Mouse (Mus musculus) heart, embryonic 11.5 days (tissue): Measurements from ENCODE around the gene Myod1. TPM values are rescaled to one million over a fixed set of nuclear protein-coding genes. Genes with fewer than 3 reads are reported as not detected.

Experiments used
- ATAC-seq: fragments of 200-750 bp; cut with Nextera tagmentation; replicated peaks from 2 replicates; pipeline ENCODE4 v1.8.0; 2017; ENCODE audit warnings: moderate library complexity; ENCODE audit not compliant: insufficient number of reproducible peaks, low FRiP score, low TSS enrichment
- H3K27ac ChIP-seq: fragments of 300-500 bp; sonication (generic); 2 replicates; pipeline ENCODE4 v1.5.1; 2014; ENCODE audit warnings: mild to moderate bottlenecking, low read depth, low read length
- H3K27me3 ChIP-seq: fragments of 300-500 bp; sonication (generic); 2 replicates; pipeline ENCODE4 v1.6.1; 2014; ENCODE audit warnings: mild to moderate bottlenecking, low read length, mixed read lengths; ENCODE audit not compliant: control insufficient read depth, insufficient read depth
- H3K36me3 ChIP-seq: fragments of 300-500 bp; sonication (generic); 2 replicates; pipeline ENCODE4 v1.6.1; 2014; ENCODE audit warnings: mild to moderate bottlenecking, low read length, moderate library complexity, mixed read lengths; ENCODE audit not compliant: control insufficient read depth, insufficient read depth
- H3K4me1 ChIP-seq: fragments of 300-500 bp; sonication (generic); 2 replicates; pipeline ENCODE4 v1.6.1; 2014; ENCODE audit warnings: low read length; ENCODE audit not compliant: control insufficient read depth, insufficient read depth
- H3K4me2 ChIP-seq: fragments of 300-500 bp; sonication (generic); 2 replicates; pipeline ENCODE4 v1.6.1; 2014; ENCODE audit warnings: mild to moderate bottlenecking, moderate library complexity
- H3K4me3 ChIP-seq: fragments of 300-500 bp; sonication (generic); 2 replicates; pipeline ENCODE4 v1.5.1; 2014; ENCODE audit warnings: low read depth, low read length
- H3K9ac ChIP-seq: fragments of 300-500 bp; sonication (generic); 2 replicates; pipeline ENCODE4 v1.6.1; 2014; ENCODE audit warnings: mild to moderate bottlenecking, low read depth, low read length, moderate library complexity
- H3K9me3 ChIP-seq: fragments of 300-500 bp; sonication (generic); replicated peaks from 2 replicates; pipeline ENCODE4 v1.6.1; 2016; ENCODE audit warnings: low read length; ENCODE audit not compliant: control insufficient read depth
- WGBS: fragments of 180-500 bp; shearing (Covaris S2); extraction: QIAGEN DNeasy Blood & Tissue Kit; methylation state at CpG from one replicate; pipeline ENCODE4 v1.1.7; 2014; ENCODE audit not compliant: insufficient replicate concordance; 5-methylcytosine and 5-hydroxymethylcytosine counted together
- polyA plus RNA-seq: library from polyadenylated mRNA; unstranded; fragments of >200 nt; fragmentation: Nextera tagmentation; extraction: Ambion mirVana; gene quantifications from 2 replicates; pipeline ENCODE4 v1.2.1, GENCODE M21; 2014

The Myod1 gene
- polyA plus RNA-seq, 1 experiment from 2014 or later = 1.5 TPM

DNA sequence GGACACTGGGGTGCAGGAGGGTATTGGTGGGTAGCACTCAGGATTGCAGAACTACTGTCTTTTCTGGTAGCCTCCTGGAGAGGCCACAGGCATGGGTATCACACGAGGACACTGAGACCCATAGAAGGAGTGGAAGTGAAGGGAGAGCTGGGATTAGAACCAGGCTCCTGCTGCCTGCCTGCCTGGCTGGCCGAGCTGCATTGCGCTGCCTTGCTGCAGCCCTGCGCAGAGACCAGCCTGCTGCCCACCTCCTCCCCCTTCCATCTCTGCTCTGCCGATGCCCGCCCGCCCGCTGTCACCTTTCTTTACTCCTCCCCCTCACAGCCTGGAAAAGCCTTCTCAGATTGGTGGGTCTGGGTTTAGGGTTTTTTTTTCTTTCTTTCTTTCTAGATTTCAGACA, 24.1 kb downstream of the Myod1 start:
- Histone ChIP-seq H3K27ac (no peak overlapping the region), H3K9ac (no peak overlapping the region), H3K4me2 (no peak overlapping the region), H3K4me3 (no peak overlapping the region), H3K9me3 (no peaks in the 10 kb centered on the region), H3K4me1 (peaks cover 4% of the 10 kb centered on the region), H3K36me3 (no peaks in the 10 kb centered on the region), H3K27me3 (peaks cover 52% of the 10 kb centered on the region)
- 46% methylated on average over 8 of the region's 8 CpGs for WGBS
- ATAC-seq = no peak

DNA sequence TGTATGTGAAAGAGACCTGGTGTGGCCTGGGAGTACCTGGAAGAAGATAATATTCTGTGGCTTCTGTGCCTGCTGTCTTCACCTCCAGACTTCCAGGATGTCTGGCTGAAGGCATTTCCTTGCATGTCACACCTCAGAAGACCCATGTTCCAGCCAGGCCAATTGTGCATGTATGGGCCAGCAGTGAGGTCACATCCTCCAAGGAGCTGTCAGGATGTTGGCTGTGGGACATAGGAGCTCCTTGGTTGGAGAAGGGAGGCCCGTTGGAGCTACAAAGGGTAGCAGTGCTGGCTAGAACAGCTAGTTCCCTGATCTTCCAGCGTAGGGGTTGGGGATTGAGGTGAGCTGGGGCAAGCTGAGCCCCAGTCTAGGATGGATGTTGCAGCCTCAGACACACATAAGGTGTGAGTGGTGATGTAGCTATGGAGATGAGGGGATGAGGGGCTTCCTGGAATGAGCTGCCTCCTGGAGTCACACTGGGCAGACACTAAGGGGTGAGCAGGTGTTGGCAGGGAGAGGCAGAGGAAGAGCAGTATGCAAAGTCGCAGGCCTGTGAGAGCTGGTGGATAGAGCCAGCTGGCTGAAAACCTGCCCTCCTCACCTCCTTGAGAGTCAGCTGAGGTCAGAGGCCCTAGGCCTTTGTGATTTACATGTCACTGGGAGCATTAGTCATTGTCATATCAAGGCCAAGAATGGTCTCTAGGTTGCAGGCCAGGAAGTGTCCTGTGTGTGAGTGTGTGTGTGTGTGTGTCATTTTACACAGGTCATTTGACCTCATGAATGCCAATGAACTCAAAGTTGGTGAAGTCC, 25.3 kb downstream of the Myod1 start:
- H3K27me3 ChIP-seq = peaks cover 39% of the 10 kb centered on the region
- no peak overlapping the region for H3K9ac ChIP-seq
- H3K4me3 ChIP-seq = no peak overlapping the region
- WGBS = 67% methylated on average over 3 of the region's 3 CpGs
- no peaks in the 10 kb centered on the region for H3K36me3 ChIP-seq
- ATAC-seq = no peak
- no peaks in the 10 kb centered on the region for H3K9me3 ChIP-seq
- no peak overlapping the region for H3K4me2 ChIP-seq
- no peaks in the 10 kb centered on the region for H3K4me1 ChIP-seq
- no peak overlapping the region for H3K27ac ChIP-seq

DNA sequence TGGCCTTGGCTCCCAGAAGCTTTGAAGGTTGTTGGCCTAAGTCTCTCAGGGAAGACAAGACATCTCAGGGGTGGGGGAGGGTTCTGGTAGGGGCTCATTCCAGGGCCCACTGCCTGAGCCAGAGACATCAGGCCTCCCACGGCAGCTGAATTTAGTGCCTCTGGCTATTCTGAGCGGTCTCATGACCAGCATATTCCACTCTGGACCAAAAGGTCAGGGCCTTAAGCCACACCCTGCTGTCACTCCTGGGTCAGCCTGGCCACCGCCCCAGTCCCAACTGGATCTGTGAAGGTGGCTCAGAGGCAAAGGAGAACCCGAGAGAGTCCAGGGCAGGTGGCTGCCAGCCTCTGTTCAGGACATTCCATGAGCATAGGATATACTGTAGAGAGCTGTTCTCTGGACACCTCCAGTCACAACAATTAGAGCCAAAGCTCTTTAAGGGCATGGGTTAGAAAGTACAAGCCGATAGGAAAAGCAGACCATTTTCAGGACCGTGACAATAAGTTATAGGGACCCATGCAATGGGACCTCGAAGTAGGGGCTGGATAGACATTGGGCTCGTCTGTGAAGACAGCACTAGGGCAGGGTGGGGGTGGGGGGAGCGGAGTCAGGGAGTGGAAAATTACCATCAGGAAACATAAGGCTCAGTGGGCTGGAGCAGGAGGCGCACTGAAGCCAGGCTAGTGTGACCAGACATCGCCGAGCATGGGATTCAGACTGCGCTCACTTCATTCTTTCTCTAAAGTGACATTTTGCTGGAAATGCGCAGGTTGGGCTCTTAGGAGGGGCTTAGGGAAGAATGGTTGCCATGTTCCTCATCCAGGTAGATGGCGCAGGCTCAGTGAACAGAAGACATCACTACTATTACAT, 27.6 kb downstream of the Myod1 start:
- Histone ChIP-seq H3K4me1 (no peaks in the 10 kb centered on the region), H3K4me2 (no peak overlapping the region), H3K4me3 (no peak overlapping the region), H3K36me3 (no peaks in the 10 kb centered on the region), H3K27me3 (peaks cover 20% of the 10 kb centered on the region), H3K27ac (no peak overlapping the region), H3K9me3 (no peaks in the 10 kb centered on the region), H3K9ac (no peak overlapping the region)
- no peak for ATAC-seq
- 76% methylated on average over 15 of the region's 15 CpGs for WGBS

DNA sequence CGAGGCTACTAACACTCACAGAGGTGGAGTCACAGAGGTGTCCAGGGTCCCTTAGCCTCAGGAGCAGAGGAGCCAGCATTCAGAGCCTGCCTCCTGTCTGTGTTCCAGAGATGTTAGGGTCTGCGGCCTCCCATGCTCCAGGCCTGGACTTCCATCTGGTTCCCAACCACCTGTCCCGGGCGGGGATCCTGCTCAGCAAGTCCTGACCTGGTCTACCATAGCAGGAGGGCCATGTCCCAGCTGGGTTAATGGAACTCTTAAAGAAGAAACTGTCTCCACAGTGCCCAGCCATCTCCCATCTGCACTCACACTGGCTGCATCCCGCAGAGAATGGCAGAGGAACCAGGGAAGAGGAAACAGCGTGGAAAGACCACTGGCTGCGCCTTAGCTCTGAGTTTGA, 28.5 kb downstream of the Myod1 start:
- H3K9me3 ChIP-seq = no peaks in the 10 kb centered on the region
- no peak for ATAC-seq

DNA sequence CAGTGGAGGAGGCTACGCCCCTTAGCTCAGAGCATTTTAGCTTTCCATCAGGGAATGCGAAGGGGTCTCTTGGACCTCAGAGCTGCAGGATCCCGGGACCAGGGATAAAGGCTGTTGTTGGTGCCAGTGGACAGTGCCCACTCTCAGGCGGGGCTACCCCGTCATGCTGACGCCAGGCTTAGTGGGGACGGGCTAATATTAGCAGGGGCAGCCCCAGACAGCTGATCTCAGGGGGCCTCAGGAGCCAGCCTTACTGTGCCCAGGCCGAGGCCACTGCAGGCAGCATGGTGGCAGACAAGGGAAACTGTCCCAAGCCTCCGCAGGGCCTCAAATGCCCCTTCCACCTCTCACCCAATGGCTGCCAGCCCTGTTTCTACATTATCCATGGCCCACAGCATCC, 32.3 kb downstream of the Myod1 start:
- 83% methylated on average over 9 of the region's 9 CpGs for WGBS
- no peak for ATAC-seq

More for the DNA sequence above, 28.5 kb downstream of the Myod1 start:
- Histone ChIP-seq H3K9ac (no peak overlapping the region), H3K36me3 (no peaks in the 10 kb centered on the region), H3K4me3 (no peak overlapping the region), H3K27ac (no peak overlapping the region), H3K4me2 (no peak overlapping the region), H3K27me3 (peaks cover 11% of the 10 kb centered on the region), H3K4me1 (no peaks in the 10 kb centered on the region)
- WGBS = 81% methylated on average over 7 of the region's 7 CpGs

DNA sequence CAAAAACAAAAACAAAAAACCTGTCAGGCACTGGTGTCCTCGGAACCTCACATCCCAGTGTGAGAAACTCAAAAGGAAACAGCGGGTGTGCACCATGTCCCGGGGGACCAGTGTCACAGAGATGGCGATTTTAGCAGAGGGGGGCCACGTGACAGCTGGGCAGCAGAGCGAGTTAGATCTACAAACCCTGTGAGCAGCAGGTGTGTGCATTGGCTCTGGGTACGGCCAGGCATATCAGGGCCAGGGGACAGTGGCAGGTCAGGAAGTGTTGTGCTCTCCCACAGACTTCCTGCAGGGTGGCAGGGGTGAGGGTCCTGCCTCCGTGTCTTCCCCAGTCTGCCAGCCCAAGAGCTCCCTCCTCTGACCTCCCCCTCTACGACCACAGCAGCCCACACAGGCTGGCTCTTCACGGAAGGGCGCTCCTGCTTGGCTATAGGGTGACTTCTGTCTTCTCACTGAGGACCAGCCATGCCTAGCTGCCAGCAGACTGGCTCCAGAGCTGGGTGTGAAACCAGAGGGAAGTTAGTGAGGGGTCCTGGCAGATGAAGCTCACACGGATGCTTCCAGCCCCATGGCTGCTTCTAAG, 33.0 kb downstream of the Myod1 start:
- peaks cover 3% of the 10 kb centered on the region for H3K27me3 ChIP-seq
- WGBS = 40% methylated on average over 12 of the region's 12 CpGs
- H3K36me3 ChIP-seq = no peaks in the 10 kb centered on the region
- no peak for ATAC-seq
- H3K4me1 ChIP-seq = no peaks in the 10 kb centered on the region
- no peak overlapping the region for H3K4me3 ChIP-seq
- no peaks in the 10 kb centered on the region for H3K9me3 ChIP-seq
- H3K9ac ChIP-seq = no peak overlapping the region
- no peak overlapping the region for H3K27ac ChIP-seq
- no peak overlapping the region for H3K4me2 ChIP-seq

More for the DNA sequence above, 32.3 kb downstream of the Myod1 start:
- Histone ChIP-seq H3K27ac (no peak overlapping the region), H3K4me3 (no peak overlapping the region), H3K36me3 (no peaks in the 10 kb centered on the region), H3K27me3 (peaks cover 3% of the 10 kb centered on the region), H3K4me1 (no peaks in the 10 kb centered on the region), H3K4me2 (no peak overlapping the region), H3K9me3 (no peaks in the 10 kb centered on the region), H3K9ac (no peak overlapping the region)

DNA sequence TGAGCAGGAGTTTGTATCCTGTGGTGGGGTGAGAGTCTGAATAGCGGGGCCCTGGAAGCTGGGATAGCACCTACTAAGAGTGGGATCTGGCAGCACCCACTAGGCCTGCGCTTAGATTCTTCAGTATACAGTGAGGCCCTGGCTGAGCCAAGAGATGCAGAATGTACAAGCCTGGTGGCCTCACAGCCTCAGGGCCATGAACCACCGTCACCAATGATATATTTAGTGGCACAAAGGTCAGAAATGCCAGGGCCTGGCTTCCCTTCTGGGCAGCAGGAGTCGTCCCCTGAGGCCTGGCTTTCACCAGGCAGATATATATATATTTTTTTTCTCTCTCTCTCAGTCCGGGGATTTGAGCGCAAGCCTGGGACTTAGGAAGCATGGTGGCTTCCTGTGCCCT, 34.5 kb downstream of the Myod1 start:
- ATAC-seq = no peak
- 75% methylated on average over 6 of the region's 6 CpGs for WGBS
- no peaks in the 10 kb centered on the region for H3K36me3 ChIP-seq
- peaks cover 3% of the 10 kb centered on the region for H3K27me3 ChIP-seq
- H3K4me1 ChIP-seq = no peaks in the 10 kb centered on the region
- no peak overlapping the region for H3K9ac ChIP-seq
- no peaks in the 10 kb centered on the region for H3K9me3 ChIP-seq
- no peak overlapping the region for H3K27ac ChIP-seq
- no peak overlapping the region for H3K4me3 ChIP-seq
- no peak overlapping the region for H3K4me2 ChIP-seq

DNA sequence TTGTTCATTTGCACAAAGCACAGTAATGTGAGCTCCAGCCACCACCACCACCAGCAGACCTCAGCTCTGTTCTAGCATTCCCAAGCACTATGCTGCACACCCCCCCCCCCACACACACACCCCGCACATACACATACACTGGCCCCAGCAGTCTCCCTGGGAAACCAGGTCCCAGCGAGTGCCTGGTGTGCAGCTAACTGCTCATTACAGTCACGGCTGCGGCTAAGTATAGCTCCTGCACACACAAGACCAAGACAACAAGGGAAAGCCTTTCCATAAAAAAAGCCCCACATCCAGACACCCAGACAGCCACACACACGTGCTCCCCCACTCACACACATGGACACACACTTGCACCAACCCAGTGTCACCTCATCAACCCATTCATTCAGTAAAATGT, 36.5 kb downstream of the Myod1 start:
- 61% methylated on average over 5 of the region's 5 CpGs for WGBS
- H3K9me3 ChIP-seq = no peaks in the 10 kb centered on the region
- ATAC-seq = no peak

More for the DNA sequence above, 36.5 kb downstream of the Myod1 start:
- Histone ChIP-seq H3K36me3 (no peaks in the 10 kb centered on the region), H3K4me3 (no peak overlapping the region), H3K27ac (no peak overlapping the region), H3K27me3 (peaks cover 3% of the 10 kb centered on the region; the same call in 1 of the 2 replicates), H3K4me2 (no peak overlapping the region), H3K9ac (no peak overlapping the region), H3K4me1 (no peaks in the 10 kb centered on the region)
